Mouse (Mus musculus) large intestine, adult 2 months (tissue): ENCODE measurements around the gene Szrd1. TPM values are rescaled to one million over a fixed set of nuclear protein-coding genes. Genes with fewer than 3 reads are reported as not detected.

ENCODE experiments used
- DNase-seq: peaks from one replicate; pipeline ENCODE4 v3.0.0-alpha.2; 2012; ENCODE audit warnings: low read depth, low spot score
- WGBS: fragments of 180-500 bp; shearing (Covaris S2); methylation state at CpG from one replicate; pipeline ENCODE4 v1.1.7; 2018; 5-methylcytosine and 5-hydroxymethylcytosine counted together
- polyA plus RNA-seq: library from polyadenylated mRNA; depleted of rRNA; stranded (reverse); fragments of >200 nt; gene quantifications from 2 replicates; pipeline ENCODE4 v1.2.3, GENCODE M21; 2012

Gene Szrd1
- polyA plus RNA-seq, 1 experiment, result 49.1 TPM

GRCm38 (mm10) chr4:141122663-141123062 lies 16.9 kb downstream of the Szrd1 start:
- 68% methylated on average over 7 of the region's 7 CpGs for whole genome bisulfite sequencing
- DNase-seq, result no peak

- 44% methylated on average over 11 of the region's 11 CpGs for WGBS
- no peak for DNase-seq
Observed at GRCm38 (mm10) chr4:141120700-141121099, 18.9 kb downstream of the Szrd1 start.

GRCm38 (mm10) chr4:141118691-141119090 lies 20.9 kb downstream of the Szrd1 start:
- DNase-seq, result no peak
- 45% methylated on average over 4 of the region's 4 CpGs for WGBS

GRCm38 (mm10) chr4:141115398-141115797 lies 24.2 kb downstream of the Szrd1 start:
- DNase-seq, result no peak
- 92% methylated on average over 8 of the region's 8 CpGs for WGBS

GRCm38 (mm10) chr4:141114521-141114981 lies 25.0 kb downstream of the Szrd1 start:
- 78% methylated on average over 6 of the region's 6 CpGs for WGBS
- no peak for DNase-seq

- DNase-seq, result no peak
- 67% methylated on average over 7 of the region's 7 CpGs for WGBS
Observed at GRCm38 (mm10) chr4:141113831-141114230, 25.7 kb downstream of the Szrd1 start.

- WGBS, result 48% methylated on average over 10 of the region's 10 CpGs
- DNase-seq, result no peak
Observed at GRCm38 (mm10) chr4:141108196-141108732, 31.3 kb downstream of the Szrd1 start.

- no peak for DNase-seq
- 66% methylated on average over 16 of the region's 16 CpGs for WGBS
Observed at GRCm38 (mm10) chr4:141106526-141107183, 32.9 kb downstream of the Szrd1 start.

GRCm38 (mm10) chr4:141101855-141102254 lies 37.7 kb downstream of the Szrd1 start:
- 68% methylated on average over 6 of the region's 6 CpGs for WGBS
- DNase-seq, result no peak

- 91% methylated on average over 9 of the region's 9 CpGs for WGBS
- no peak for DNase-seq
Observed at GRCm38 (mm10) chr4:141101291-141101690, 38.3 kb downstream of the Szrd1 start.

GRCm38 (mm10) chr4:141099956-141100355 lies 39.6 kb downstream of the Szrd1 start:
- 64% methylated on average over 5 of the region's 5 CpGs for WGBS
- DNase-seq, result no peak

GRCm38 (mm10) chr4:141098935-141099334 lies 40.6 kb downstream of the Szrd1 start:
- 65% methylated on average over 4 of the region's 4 CpGs for WGBS
- no peak for DNase-seq

GRCm38 (mm10) chr4:141096710-141097109 lies 42.9 kb downstream of the Szrd1 start:
- no peak for DNase-seq
- 18% methylated on average over 9 of the region's 9 CpGs for WGBS

- DNase-seq, result no peak
- 81% methylated on average over 10 of the region's 10 CpGs for WGBS
Observed at GRCm38 (mm10) chr4:141095016-141095415, 44.6 kb downstream of the Szrd1 start.

- DNase-seq, result no peak
- WGBS, result 58% methylated on average over 9 of the region's 9 CpGs
Observed at GRCm38 (mm10) chr4:141088714-141089113, 50.9 kb downstream of the Szrd1 start.

GRCm38 (mm10) chr4:141088033-141088432 lies 51.5 kb downstream of the Szrd1 start, which contains the start of gene Spata21:
TSS of gene Spata21 (plus strand) at chr4:141088333.
- WGBS, result 86% methylated on average over 6 of the region's 6 CpGs
- no peak for DNase-seq

GRCm38 (mm10) chr4:141086862-141087261 lies 52.7 kb downstream of the Szrd1 start:
- WGBS, result 59% methylated on average over 10 of the region's 10 CpGs
- no peak for DNase-seq

- DNase-seq, result no peak
- WGBS, result 73% methylated on average over 18 of the region's 18 CpGs
Observed at GRCm38 (mm10) chr4:141078510-141079137, 61.0 kb downstream of the Szrd1 start.

GRCm38 (mm10) chr4:141077681-141078509 lies 61.7 kb downstream of the Szrd1 start, which contains the start of gene Necap2:
TSS of gene Necap2 (minus strand) at chr4:141078357.
- peak; percentile 96 for DNase-seq
- WGBS, result under 1% methylated on average over 67 of the region's 67 CpGs
